Mouse (Mus musculus): ENCODE measurements around the gene Gm4353. TPM values are rescaled to one million over a fixed set of nuclear protein-coding genes. Genes with fewer than 3 reads are reported as not detected.

Gm4353 gene
- polyA plus RNA-seq, 1 experiment from 2014 or later: 0.91 TPM

Other genes with a start within 250 kb of the Gm4353 start
- 127 and 154 TPM in 2 replicates for gene Sox6, start 45.8 kb downstream of the Gm4353 start, polyA plus RNA-seq (2014; fragmentation: Nextera tagmentation; extraction: Ambion mirVana)
- 358 and 366 TPM in 2 replicates for gene 1110004F10Rik, start 45.2 kb downstream of the Gm4353 start, polyA plus RNA-seq (2014; fragmentation: Nextera tagmentation; extraction: Ambion mirVana)
- gene Plekha7, start 223.7 kb upstream of the Gm4353 start, polyA plus RNA-seq (2014; fragmentation: Nextera tagmentation; extraction: Ambion mirVana): 16.1 and 17.9 TPM in 2 replicates
- 691 and 697 TPM in 2 replicates for gene Rps13, start 249.6 kb upstream of the Gm4353 start, polyA plus RNA-seq (2014; fragmentation: Nextera tagmentation; extraction: Ambion mirVana)